Mouse (Mus musculus) stomach, embryonic 16.5 days (tissue): ENCODE measurements around the gene Rpa1. TPM values are rescaled to one million over a fixed set of nuclear protein-coding genes. Genes with fewer than 3 reads are reported as not detected.
"Not testable (repeated sequence)": the region's sequence is repeated elsewhere in the genome, so short reads cannot be mapped to it uniquely, and the experiment has no call there.

Experiments used
- ATAC-seq: fragments of 200-750 bp; cut with Nextera tagmentation; 2 replicates; pipeline ENCODE4 v1.8.0; 2017; ENCODE audit warnings: moderate number of reproducible peaks, moderate TSS enrichment; ENCODE audit not compliant: insufficient read depth, low FRiP score
- H3K27ac ChIP-seq: fragments of 300-500 bp; sonication (generic); 2 replicates; pipeline ENCODE4 v1.5.1; 2014; ENCODE audit warnings: low read length
- H3K27me3 ChIP-seq: fragments of 300-500 bp; sonication (generic); 2 replicates; pipeline ENCODE4 v1.6.1; 2014; ENCODE audit warnings: low read length, control low read depth, mixed read lengths; ENCODE audit not compliant: control insufficient read depth, insufficient read depth
- H3K36me3 ChIP-seq: fragments of 300-500 bp; sonication (generic); 2 replicates; pipeline ENCODE4 v1.6.1; 2014; ENCODE audit warnings: low read length; ENCODE audit not compliant: control insufficient read depth, insufficient read depth
- H3K4me1 ChIP-seq: fragments of 300-500 bp; sonication (generic); 2 replicates; pipeline ENCODE4 v1.6.1; 2014; ENCODE audit warnings: low read length, control low read depth, mixed read lengths; ENCODE audit not compliant: control insufficient read depth, insufficient read depth
- H3K4me2 ChIP-seq: fragments of 300-500 bp; sonication (generic); 2 replicates; pipeline ENCODE4 v1.6.1; 2014; ENCODE audit warnings: low read depth, low read length, mixed read lengths
- H3K4me3 ChIP-seq: fragments of 300-500 bp; sonication (generic); replicated peaks from 2 replicates; pipeline ENCODE4 v1.5.1; 2014; ENCODE audit warnings: mild to moderate bottlenecking, low read length
- H3K9ac ChIP-seq: fragments of 300-500 bp; sonication (generic); 2 replicates; pipeline ENCODE4 v1.6.1; 2014; ENCODE audit warnings: low read length
- H3K9me3 ChIP-seq: fragments of 300-500 bp; sonication (generic); replicated peaks from 2 replicates; pipeline ENCODE4 v1.6.1; 2016; ENCODE audit warnings: low read length, control low read depth; ENCODE audit not compliant: control insufficient read depth
- whole genome bisulfite sequencing: fragments of 180-500 bp; shearing (Covaris S2); extraction: QIAGEN DNeasy Blood & Tissue Kit; methylation state at CpG from one replicate; pipeline ENCODE4 v1.1.7; 2014; 5-methylcytosine and 5-hydroxymethylcytosine counted together
- polyA plus RNA-seq: library from polyadenylated mRNA; unstranded; fragments of >200 nt; fragmentation: Nextera tagmentation; extraction: Ambion mirVana; gene quantifications from 2 replicates; pipeline ENCODE4 v1.2.1, GENCODE M21; 2015

Gene Rpa1
- polyA plus RNA-seq, 1 experiment from 2014 or later = 111 TPM

DNA sequence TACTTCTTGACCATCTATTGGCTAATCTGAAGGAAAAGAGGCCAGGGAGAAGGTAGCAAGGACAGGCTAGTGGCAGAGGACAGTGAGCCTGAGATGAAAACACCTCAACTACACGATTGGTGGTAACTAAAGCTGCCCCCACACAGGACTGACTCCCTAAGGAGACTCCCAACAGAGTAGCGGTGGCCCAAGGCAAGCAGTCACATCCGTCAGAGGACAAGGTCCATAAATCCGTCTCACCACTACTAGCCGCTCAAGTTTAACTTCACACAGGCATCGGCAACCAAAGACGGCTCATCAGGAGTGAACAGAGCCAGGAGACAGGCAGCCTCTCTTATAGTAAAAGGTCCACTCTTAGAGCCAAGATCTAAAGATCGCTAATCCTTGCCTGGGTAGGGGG, 37.3 kb downstream of the Rpa1 start:
- H3K27me3 ChIP-seq = no peaks in the 10 kb centered on the region
- no peaks in the 10 kb centered on the region for H3K4me1 ChIP-seq
- H3K4me3 ChIP-seq = no peak overlapping the region
- H3K9me3 ChIP-seq = no peaks in the 10 kb centered on the region
- no peak for ATAC-seq
- H3K4me2 ChIP-seq = no peak overlapping the region
- H3K9ac ChIP-seq = no peak overlapping the region
- H3K36me3 ChIP-seq = peaks cover 27% of the 10 kb centered on the region
- no peak overlapping the region for H3K27ac ChIP-seq
- 86% methylated on average over 8 of the region's 8 CpGs for WGBS

- H3K27ac ChIP-seq = no peak overlapping the region
- H3K9me3 ChIP-seq = no peaks in the 10 kb centered on the region
- no peak overlapping the region for H3K9ac ChIP-seq
- H3K4me3 ChIP-seq = no peak overlapping the region
- no peak for ATAC-seq
- H3K27me3 ChIP-seq = no peaks in the 10 kb centered on the region
- H3K4me1 ChIP-seq = no peaks in the 10 kb centered on the region
- H3K36me3 ChIP-seq = peaks cover 28% of the 10 kb centered on the region; the same call in 1 of the 2 replicates
- no peak overlapping the region for H3K4me2 ChIP-seq
- WGBS = 79% methylated on average over 4 of the region's 4 CpGs
Measured at GRCm38 (mm10) chr11:75308650-75309049, 39.5 kb downstream of the Rpa1 start.

- Histone ChIP-seq H3K9me3 (no peaks in the 10 kb centered on the region), H3K4me1 (no peaks in the 10 kb centered on the region), H3K4me3 (no peak overlapping the region), H3K36me3 (peaks cover 26% of the 10 kb centered on the region), H3K9ac (no peak overlapping the region), H3K27ac (no peak overlapping the region), H3K27me3 (no peaks in the 10 kb centered on the region), H3K4me2 (no peak overlapping the region)
- WGBS = 78% methylated on average over 9 of the region's 9 CpGs
- ATAC-seq = no peak
Measured at GRCm38 (mm10) chr11:75304797-75305196, 43.3 kb downstream of the Rpa1 start.

GRCm38 (mm10) chr11:75300954-75301353, 47.2 kb downstream of the Rpa1 start:
- Histone ChIP-seq H3K27me3 (no peaks in the 10 kb centered on the region), H3K9me3 (no peaks in the 10 kb centered on the region), H3K27ac (no peak overlapping the region), H3K36me3 (peaks cover 11% of the 10 kb centered on the region), H3K9ac (no peak overlapping the region), H3K4me1 (0 out of 2 replicates have a peak, but pooled peaks cover 4% of the 10 kb centered on the region), H3K4me2 (no peak overlapping the region), H3K4me3 (no peak overlapping the region)
- WGBS = 83% methylated on average over 9 of the region's 9 CpGs
- ATAC-seq = no peak

DNA sequence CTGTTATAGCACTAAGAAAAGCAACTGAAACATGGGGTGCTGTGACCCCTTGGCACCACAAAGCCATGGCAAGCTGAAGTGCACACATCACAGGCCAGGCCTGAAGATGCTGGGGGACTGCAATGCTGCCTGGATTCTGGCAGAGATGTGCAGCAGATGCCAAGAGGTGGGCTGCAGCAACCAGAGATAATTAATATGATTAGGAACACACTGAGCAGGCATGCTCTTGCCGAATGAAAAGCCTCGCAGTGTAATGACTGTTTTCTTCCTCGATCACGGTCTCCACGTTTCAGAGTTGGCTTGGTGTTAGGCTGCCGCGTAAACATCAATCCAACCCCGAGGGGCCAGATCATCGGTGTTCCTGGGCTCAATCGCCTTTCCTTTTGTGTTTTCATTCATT, 48.3 kb downstream of the Rpa1 start:
- 85% methylated on average over 10 of the region's 10 CpGs for WGBS

DNA sequence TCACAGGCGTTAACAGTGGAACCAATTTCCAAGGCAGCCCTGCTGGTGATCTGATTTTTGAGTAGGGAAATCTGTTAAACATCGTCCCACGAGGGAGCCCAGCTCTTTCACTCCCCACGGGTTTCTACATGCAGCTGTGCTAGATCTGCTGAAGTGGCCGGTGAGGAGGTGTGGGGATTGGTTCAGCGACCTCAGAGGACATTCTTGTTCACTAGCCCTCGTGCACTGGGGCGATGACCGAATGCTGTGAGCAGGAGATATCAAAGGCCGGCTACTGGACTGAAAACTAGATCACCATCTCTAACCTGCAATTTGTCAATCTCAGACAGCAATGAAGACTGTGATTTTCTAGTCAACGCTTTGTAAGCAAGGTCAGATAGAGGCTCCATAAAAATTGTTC, 49.6 kb downstream of the Rpa1 start:
- WGBS = 46% methylated on average over 11 of the region's 11 CpGs

More for the DNA sequence above, 48.3 kb downstream of the Rpa1 start:
- Histone ChIP-seq H3K4me1 (0 out of 2 replicates have a peak, but pooled peaks cover 4% of the 10 kb centered on the region), H3K27ac (no peak overlapping the region), H3K4me3 (no peak overlapping the region), H3K36me3 (peaks cover 5% of the 10 kb centered on the region), H3K27me3 (no peaks in the 10 kb centered on the region), H3K9ac (no peak overlapping the region), H3K9me3 (no peaks in the 10 kb centered on the region), H3K4me2 (no peak overlapping the region)
- no peak for ATAC-seq

GRCm38 (mm10) chr11:75297631-75298030, 50.5 kb downstream of the Rpa1 start:
- H3K9me3 ChIP-seq = no peaks in the 10 kb centered on the region
- H3K36me3 ChIP-seq = peaks cover 5% of the 10 kb centered on the region
- no peak overlapping the region for H3K4me2 ChIP-seq
- whole genome bisulfite sequencing = 60% methylated on average over 9 of the region's 9 CpGs
- no peaks in the 10 kb centered on the region for H3K27me3 ChIP-seq
- peaks cover 14% of the 10 kb centered on the region for H3K4me1 ChIP-seq
- no peak for ATAC-seq
- H3K4me3 ChIP-seq = no peak overlapping the region
- no peak overlapping the region for H3K27ac ChIP-seq
- no peak overlapping the region for H3K9ac ChIP-seq

More for the DNA sequence above, 49.6 kb downstream of the Rpa1 start:
- Histone ChIP-seq H3K27ac (no peak overlapping the region), H3K36me3 (peaks cover 5% of the 10 kb centered on the region), H3K9ac (no peak overlapping the region), H3K4me1 (peaks cover 11% of the 10 kb centered on the region), H3K4me3 (no peak overlapping the region), H3K4me2 (no peak overlapping the region), H3K9me3 (no peaks in the 10 kb centered on the region), H3K27me3 (no peaks in the 10 kb centered on the region)
- no peak for ATAC-seq

- ATAC-seq = no peak
- Histone ChIP-seq H3K36me3 (peaks cover 5% of the 10 kb centered on the region), H3K9ac (no peak overlapping the region), H3K9me3 (no peaks in the 10 kb centered on the region), H3K4me3 (no peak overlapping the region), H3K4me2 (no peak overlapping the region), H3K4me1 (peaks cover 14% of the 10 kb centered on the region), H3K27me3 (no peaks in the 10 kb centered on the region), H3K27ac (no peak overlapping the region)
- WGBS = 73% methylated on average over 9 of the region's 9 CpGs
Measured at GRCm38 (mm10) chr11:75296406-75297005, 51.6 kb downstream of the Rpa1 start.

DNA sequence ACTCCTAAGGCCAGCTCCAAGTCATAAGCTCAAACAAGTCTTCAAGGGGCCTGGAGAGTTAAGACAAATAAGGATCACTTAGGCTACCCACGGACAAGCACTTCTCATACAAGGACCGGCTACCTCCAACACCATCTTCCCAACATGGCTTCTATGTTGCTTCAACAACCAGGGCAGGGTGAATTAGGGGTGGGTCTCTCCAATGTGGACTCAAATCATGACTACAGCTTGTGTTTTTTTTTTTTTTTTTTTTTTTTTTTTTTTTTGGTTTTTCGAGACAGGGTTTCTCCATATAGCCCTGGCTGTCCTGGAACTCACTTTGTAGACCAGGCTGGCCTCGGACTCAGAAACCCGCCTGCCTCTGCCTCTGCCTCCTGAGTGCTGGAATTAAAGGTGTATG, 52.6 kb downstream of the Rpa1 start:
- not testable (repeated sequence) for H3K4me3 ChIP-seq, H3K27me3 ChIP-seq, H3K9ac ChIP-seq, H3K36me3 ChIP-seq, H3K4me2 ChIP-seq, H3K9me3 ChIP-seq, H3K27ac ChIP-seq, ATAC-seq
- peaks cover 14% of the 10 kb centered on the region for H3K4me1 ChIP-seq
- WGBS = 90% methylated on average over 5 of the region's 5 CpGs
